Mouse (Mus musculus) ES-E14 (cell line): ENCODE measurements around the gene Slc16a11.

Experiments
- CHD2 ChIP-seq: IDR thresholded peaks from 2 replicates; pipeline ENCODE4 v1.6.1; 2014; ENCODE audit warnings: mild to moderate bottlenecking, low read depth, low read length, inconsistent platforms
- HCFC1 ChIP-seq: IDR thresholded peaks from 2 replicates; pipeline ENCODE4 v1.6.1; 2012; ENCODE audit warnings: low read length, inconsistent platforms, borderline replicate concordance; ENCODE audit not compliant: insufficient read depth
- MAFK ChIP-seq: IDR thresholded peaks from 2 replicates; pipeline ENCODE4 v1.6.1; 2014; ENCODE audit warnings: mild to moderate bottlenecking, low read depth, low read length, inconsistent platforms; ENCODE audit not compliant: insufficient read depth
- ZC3H11A ChIP-seq: IDR thresholded peaks from 2 replicates; pipeline ENCODE4 v1.6.1; 2012; ENCODE audit warnings: low read depth, mild to moderate bottlenecking, inconsistent platforms, low read length, borderline replicate concordance
- ZNF384 ChIP-seq: IDR thresholded peaks from 2 replicates; pipeline ENCODE4 v1.6.1; 2012; ENCODE audit warnings: low read depth, low read length, inconsistent platforms

- TF ChIP-seq MAFK (no peak), CHD2 (no peak), ZC3H11A (no peak), HCFC1 (0 out of 2 replicates have a peak, but pooled peaks have one; percentile 34), ZNF384 (no peak)
These were observed 8.4 kb downstream of the Slc16a11 start, which contains the start of gene Slc16a13 for GRCm38 (mm10) chr11:70220731-70221602.
